Mouse (Mus musculus) olfactory bulb, adult 2 months (tissue): ENCODE data around the gene Htr2b. TPM values are rescaled to one million over a fixed set of nuclear protein-coding genes. Genes with fewer than 3 reads are reported as not detected.

Experiments used
- H3K27ac ChIP-seq: fragments of 200-500 bp; 2 replicates; pipeline ENCODE4 v1.5.1; 2012; ENCODE audit warnings: low read depth, low read length; ENCODE audit not compliant: insufficient read depth
- H3K4me1 ChIP-seq: fragments of 200-500 bp; 2 replicates; pipeline ENCODE4 v1.6.1; 2012; ENCODE audit warnings: low read length; ENCODE audit not compliant: control insufficient read depth, insufficient read depth
- H3K4me3 ChIP-seq: fragments of 200-500 bp; 2 replicates; pipeline ENCODE4 v1.5.1; 2012; ENCODE audit warnings: mild to moderate bottlenecking, low read depth, low read length, moderate library complexity; ENCODE audit not compliant: insufficient read depth
- CTCF ChIP-seq: fragments of 200-500 bp; IDR thresholded peaks from 2 replicates; pipeline ENCODE4 v1.5.1; 2012; ENCODE audit warnings: low read depth, mild to moderate bottlenecking, low read length, moderate library complexity; ENCODE audit not compliant: insufficient read depth
- POLR2A ChIP-seq: fragments of 200-500 bp; IDR thresholded peaks from 2 replicates; pipeline ENCODE4 v1.6.1; 2012; ENCODE audit warnings: mild to moderate bottlenecking, low read depth, low read length, moderate library complexity; ENCODE audit not compliant: insufficient read depth
- WGBS: fragments of 180-500 bp; shearing (Covaris S2); methylation state at CpG from one replicate; pipeline ENCODE4 v1.1.7; 2018; 5-methylcytosine and 5-hydroxymethylcytosine counted together
- polyA plus RNA-seq: library from polyadenylated mRNA; stranded (reverse); fragments of >200 nt; gene quantifications from 2 replicates; pipeline ENCODE4 v1.2.4, GENCODE M21; 2012; ENCODE audit warnings: low replicate concordance; ENCODE audit not compliant: missing spikeins, insufficient read depth, insufficient read length

Htr2b gene
- polyA plus RNA-seq, 1 experiment = not detected

GRCm38 (mm10) chr1:86119549-86119948, 7.8 kb upstream of the Htr2b start:
- Histone ChIP-seq H3K4me1 (no peaks in the 10 kb centered on the region), H3K4me3 (no peak overlapping the region), H3K27ac (no peak overlapping the region)
- WGBS = 88% methylated on average over 4 of the region's 4 CpGs
- TF ChIP-seq CTCF = no peak
- TF ChIP-seq POLR2A = no peak

GRCm38 (mm10) chr1:86114141-86114540, 2.4 kb upstream of the Htr2b start:
- Histone ChIP-seq H3K27ac (no peak overlapping the region), H3K4me1 (no peaks in the 10 kb centered on the region), H3K4me3 (no peak overlapping the region)
- TF ChIP-seq CTCF (no peak), POLR2A (no peak)
- 84% methylated on average over 3 of the region's 3 CpGs for WGBS

GRCm38 (mm10) chr1:86105054-86105453, 6.7 kb downstream of the Htr2b start:
- WGBS = 81% methylated on average over 1 of the region's 1 CpGs
- H3K4me1 ChIP-seq = no peaks in the 10 kb centered on the region
- TF ChIP-seq CTCF (no peak), POLR2A (no peak)
- H3K4me3 ChIP-seq = no peak overlapping the region
- no peak overlapping the region for H3K27ac ChIP-seq

- TF ChIP-seq CTCF (no peak), POLR2A (no peak)
- 79% methylated on average over 7 of the region's 7 CpGs for WGBS
- Histone ChIP-seq H3K27ac (no peak overlapping the region), H3K4me3 (no peak overlapping the region), H3K4me1 (no peaks in the 10 kb centered on the region)
Observed at GRCm38 (mm10) chr1:86094413-86094812, 17.4 kb downstream of the Htr2b start.

- H3K4me1 ChIP-seq = no peaks in the 10 kb centered on the region
- TF ChIP-seq CTCF = no peak
- TF ChIP-seq POLR2A = no peak
- no peak overlapping the region for H3K4me3 ChIP-seq
- 97% methylated on average over 2 of the region's 2 CpGs for WGBS
- no peak overlapping the region for H3K27ac ChIP-seq
Observed at GRCm38 (mm10) chr1:86076565-86076964, 35.2 kb downstream of the Htr2b start.

GRCm38 (mm10) chr1:86064271-86064991, 47.3 kb downstream of the Htr2b start, which contains the start of gene Psmd1:
Psmd1 (plus strand) TSS chr1:86064387.
- under 1% methylated on average over 47 of the region's 47 CpGs for WGBS
- peak within 1 kb of the TSS; percentile 87 for H3K4me3 ChIP-seq
- TF ChIP-seq CTCF (no peak), POLR2A (peak; percentile 56; the same call in 1 of the 2 replicates)

GRCm38 (mm10) chr1:86062523-86062922, 49.2 kb downstream of the Htr2b start:
- WGBS = 78% methylated on average over 6 of the region's 6 CpGs
- Histone ChIP-seq H3K4me3 (no peak overlapping the region), H3K4me1 (peaks cover 2% of the 10 kb centered on the region; the same call in 1 of the 2 replicates), H3K27ac (no peak overlapping the region)
- TF ChIP-seq POLR2A (no peak), CTCF (no peak)

More at GRCm38 (mm10) chr1:86064271-86064991, 47.3 kb downstream of the Htr2b start, which contains the start of gene Psmd1:
- peak within 1 kb of the TSS; percentile 97 for H3K27ac ChIP-seq
- H3K4me1 ChIP-seq = no peaks in the 10 kb centered on the region

GRCm38 (mm10) chr1:86058856-86059769, 52.7 kb downstream of the Htr2b start:
- 8% methylated on average over 21 of the region's 21 CpGs for WGBS
- Histone ChIP-seq H3K27ac (peak overlapping the region; percentile 53), H3K4me1 (peaks cover 2% of the 10 kb centered on the region; the same call in 1 of the 2 replicates), H3K4me3 (peak overlapping the region; percentile 42)
- TF ChIP-seq CTCF (peak; percentile 92), POLR2A (0 out of 2 replicates have a peak, but pooled peaks have one; percentile 47)
